Mouse (Mus musculus): Measurements from ENCODE around the gene Tnnc2.

Tnnc2 gene

GRCm38 (mm10) chr2:164773229-164773988 lies 6.4 kb downstream of the Tnnc2 start:
- DNase-seq (ENCODE audit: low read depth) = no peak

GRCm38 (mm10) chr2:164771123-164771522 lies 8.6 kb downstream of the Tnnc2 start:
- no peak for DNase-seq (ENCODE audit: low read depth)

DNA sequence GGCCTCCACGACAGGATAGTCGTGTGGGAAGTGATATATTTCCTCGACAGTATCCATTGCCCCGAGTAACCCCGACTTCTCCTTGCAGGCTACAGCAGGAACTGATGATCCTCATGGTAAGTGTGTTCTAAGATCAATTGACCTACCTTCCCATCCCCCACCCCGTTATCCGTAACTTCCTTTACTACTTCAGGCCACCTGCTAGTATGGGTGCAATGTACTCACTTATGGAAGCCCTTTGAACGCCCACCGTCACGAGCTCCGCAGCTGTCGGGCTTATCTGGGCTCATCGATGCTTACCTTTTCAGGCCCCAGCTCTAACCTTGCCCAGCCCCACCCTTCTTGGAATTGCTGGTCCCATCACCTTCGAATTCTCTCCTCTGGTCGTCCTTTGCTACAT lies 9.5 kb downstream of the Tnnc2 start:
- no peak for DNase-seq (ENCODE audit: low read depth)

DNA sequence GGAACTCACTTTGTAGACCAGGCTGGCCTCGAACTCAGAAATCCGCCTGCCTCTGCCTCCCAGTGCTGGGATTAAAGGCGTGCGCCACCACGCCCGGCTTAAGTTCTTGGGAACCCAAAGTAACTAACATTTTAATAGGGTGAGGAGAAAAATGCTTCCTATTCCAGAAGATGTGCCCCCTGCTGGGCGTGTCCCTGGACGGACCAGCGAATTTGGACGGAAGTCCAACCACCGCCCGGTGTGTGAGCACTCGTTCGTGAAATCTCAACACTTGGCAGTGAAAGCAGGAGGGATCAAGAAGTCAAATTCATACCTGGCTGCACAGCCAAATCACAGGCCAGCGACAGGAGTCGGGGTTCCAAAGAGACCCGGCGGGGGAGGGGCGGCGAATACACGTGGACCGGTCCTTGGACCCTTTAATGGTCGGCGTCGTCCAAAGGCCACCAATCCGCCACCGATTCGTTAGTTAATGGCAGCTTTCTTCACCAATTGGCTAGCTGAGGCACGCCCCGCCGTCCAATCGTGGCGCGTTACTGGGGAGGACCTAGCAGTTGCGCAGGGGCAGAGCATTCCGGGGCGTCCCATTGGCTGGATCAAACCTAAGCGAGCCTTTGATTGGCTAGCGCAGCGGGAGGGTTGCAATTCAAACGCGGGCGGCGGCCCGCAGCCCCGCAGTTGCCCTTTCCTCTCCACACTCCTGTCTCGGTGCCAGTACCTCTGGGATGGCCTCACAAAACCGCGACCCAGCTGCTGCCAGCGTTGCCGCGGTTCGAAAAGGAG lies 10.3 kb downstream of the Tnnc2 start, which contains the start of gene Ube2c:
Gene Ube2c, plus strand, starts transcription at position 641 of the 780 bp plus-strand sequence.
- DNase-seq (ENCODE audit: low read depth) = peak; percentile 98

DNA sequence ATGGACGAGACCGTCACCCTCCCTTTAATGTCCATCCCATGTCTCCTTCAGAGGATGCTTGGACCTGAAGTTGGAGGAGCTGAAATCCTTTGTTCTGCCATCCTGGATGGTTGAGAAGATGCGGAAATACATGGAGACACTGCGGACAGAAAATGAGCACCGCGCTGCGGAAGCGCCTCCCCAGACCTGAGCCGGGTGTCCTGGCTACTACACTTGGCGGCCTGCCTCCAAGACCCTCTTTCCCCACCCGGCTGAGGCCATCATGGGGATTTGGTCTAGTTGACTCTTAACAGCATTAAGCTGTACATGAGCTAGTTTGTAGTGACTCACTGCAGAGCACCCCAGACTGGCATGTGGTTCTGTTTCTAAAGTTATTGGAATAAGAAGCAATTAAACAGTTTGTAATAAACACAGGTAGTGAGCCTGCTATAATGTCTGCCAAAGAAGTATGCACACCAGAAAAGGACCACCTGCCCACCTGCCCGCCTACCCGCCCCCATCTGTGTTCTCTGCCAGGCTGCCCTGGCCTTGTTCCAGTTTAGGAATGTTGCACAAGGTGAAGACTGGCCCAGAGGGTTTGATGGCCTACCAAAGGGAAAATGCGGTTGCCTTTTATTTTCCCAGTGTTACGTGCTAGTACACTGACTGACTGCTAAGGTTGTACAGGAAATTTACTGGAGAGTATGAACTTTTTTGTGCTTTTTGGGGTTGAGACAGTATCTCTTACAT lies 11.8 kb downstream of the Tnnc2 start:
- DNase-seq (ENCODE audit: low read depth) = no peak

DNA sequence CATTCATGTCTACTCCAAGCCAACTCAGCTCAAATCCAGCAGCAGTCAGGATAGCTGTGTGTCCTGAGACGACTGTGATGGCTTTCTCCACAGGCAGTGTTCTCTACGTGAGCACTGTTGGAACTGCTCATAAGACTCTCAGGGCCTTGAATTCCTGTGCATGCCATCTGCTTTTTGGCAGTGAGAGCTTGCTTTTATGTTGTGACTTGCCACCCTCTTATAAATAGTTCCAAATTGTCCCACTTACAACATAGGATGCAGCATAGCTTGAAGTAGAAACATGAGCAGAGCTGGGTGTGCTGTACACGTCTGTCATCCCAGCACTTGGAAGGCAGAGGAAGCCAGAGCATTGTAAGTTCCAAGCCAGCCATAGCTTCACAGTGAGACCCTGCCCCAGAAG lies 13.9 kb downstream of the Tnnc2 start:
- DNase-seq (ENCODE audit: low read depth) = no peak

GRCm38 (mm10) chr2:164762593-164762992 lies 17.2 kb downstream of the Tnnc2 start:
- no peak for DNase-seq (ENCODE audit: low read depth)

GRCm38 (mm10) chr2:164761971-164762370 lies 17.8 kb downstream of the Tnnc2 start:
- DNase-seq (ENCODE audit: low read depth) = no peak

GRCm38 (mm10) chr2:164761502-164761901 lies 18.3 kb downstream of the Tnnc2 start:
- no peak for DNase-seq (ENCODE audit: low read depth)

DNA sequence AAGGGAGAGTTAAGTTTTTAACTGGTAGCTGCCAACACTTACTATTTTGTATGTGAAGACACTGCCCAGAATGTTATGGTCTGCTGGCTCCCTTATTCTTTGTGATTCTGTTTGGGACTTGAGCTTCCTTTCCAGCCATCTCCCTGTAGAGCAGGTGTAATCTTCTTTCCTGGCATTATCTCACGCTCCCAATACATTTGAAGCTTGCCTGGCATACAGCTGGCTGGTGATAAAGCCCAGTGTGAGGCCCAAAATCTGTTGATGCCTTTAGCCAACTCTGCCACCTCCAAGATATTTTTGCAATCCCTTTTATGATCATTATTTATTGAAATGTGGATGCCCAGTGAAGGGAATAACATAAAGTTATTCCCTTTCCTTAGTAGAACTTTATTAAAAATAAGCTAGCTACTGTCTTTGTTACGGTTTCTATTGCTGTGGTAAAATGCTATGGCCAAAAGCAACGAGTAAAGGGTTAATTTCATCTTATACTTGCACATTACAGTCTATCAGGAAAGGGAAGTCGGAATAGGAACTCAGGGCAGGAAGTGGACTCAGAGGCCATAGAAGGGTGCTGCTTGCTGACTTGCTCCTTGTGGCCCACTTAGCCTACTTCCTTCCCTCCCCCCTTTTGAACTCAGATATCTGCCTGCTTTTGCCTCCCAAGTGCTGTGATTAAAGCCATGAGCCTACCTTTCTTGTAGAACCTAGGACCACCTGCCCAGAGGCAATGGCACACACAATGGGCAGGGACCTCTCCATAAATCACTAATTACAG lies 19.5 kb downstream of the Tnnc2 start:
- DNase-seq (ENCODE audit: low read depth) = no peak

GRCm38 (mm10) chr2:164758692-164759091 lies 21.1 kb downstream of the Tnnc2 start:
- no peak for DNase-seq (ENCODE audit: low read depth)

DNA sequence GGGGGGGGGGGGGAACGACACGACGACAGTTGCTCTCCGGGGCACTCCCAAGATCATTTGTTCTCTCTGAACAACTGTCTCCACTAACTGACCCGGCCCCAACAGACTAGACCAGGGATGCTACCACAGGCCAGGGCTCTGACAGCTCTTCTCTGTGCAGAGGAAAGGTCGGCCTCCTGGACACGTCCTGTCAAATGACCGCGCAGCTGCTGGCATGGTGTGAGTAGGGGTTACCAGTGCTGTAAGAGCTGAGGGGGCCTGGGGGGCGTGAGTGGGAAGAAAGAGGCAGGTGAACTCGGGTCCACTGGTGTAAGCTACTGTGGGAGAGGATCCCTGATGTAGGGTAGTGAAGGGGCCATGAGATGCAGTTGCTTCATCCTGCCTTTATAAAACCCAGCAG lies 21.9 kb downstream of the Tnnc2 start:
- DNase-seq (ENCODE audit: low read depth) = no peak

- DNase-seq (ENCODE audit: low read depth) = no peak
These were observed 25.0 kb downstream of the Tnnc2 start for GRCm38 (mm10) chr2:164754800-164755199.

GRCm38 (mm10) chr2:164754105-164754504 lies 25.7 kb downstream of the Tnnc2 start:
- no peak for DNase-seq (ENCODE audit: low read depth)

GRCm38 (mm10) chr2:164752454-164752853 lies 27.3 kb downstream of the Tnnc2 start:
- no peak for DNase-seq (ENCODE audit: low read depth)

DNA sequence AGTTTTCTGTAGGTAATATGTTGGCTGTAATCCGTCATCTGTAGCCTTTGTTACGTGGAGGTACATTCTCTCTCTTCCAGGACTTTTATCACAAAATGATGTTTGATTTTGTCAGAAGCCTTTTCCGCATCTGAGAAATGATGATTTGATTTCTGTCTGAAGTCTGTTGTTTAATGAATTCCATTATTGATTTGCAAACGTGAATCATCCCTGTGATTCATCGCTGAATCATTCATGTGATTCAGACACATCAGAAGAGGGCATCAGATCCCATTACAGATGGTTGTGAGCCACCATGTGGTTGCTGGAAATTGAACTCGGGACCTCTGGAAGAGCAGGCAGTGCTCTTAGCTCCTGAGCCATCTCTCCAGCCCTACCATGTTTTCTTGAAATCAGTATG lies 30.8 kb downstream of the Tnnc2 start:
- no peak for DNase-seq (ENCODE audit: low read depth)

- no peak for DNase-seq (ENCODE audit: low read depth)
These were observed 31.6 kb downstream of the Tnnc2 start for GRCm38 (mm10) chr2:164748191-164748590.

DNA sequence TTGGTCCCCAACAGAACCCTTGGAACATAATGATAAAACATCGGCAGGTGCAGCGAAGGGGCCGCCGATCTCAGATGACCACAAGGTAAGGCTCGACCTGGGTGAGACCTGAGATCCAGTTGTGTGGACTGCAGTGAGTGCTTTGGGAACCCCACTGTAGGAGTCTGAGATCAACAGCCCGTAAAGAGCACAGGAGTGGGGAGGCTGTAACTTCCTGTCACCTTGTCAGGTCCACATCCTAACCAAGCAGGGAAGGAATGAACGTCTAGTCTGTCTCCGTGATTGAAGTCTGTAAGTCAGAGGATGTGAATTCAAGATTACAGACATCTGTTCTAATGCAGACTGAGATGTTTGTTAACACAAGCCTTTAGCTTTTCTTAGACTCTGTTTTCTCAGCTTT lies 33.1 kb downstream of the Tnnc2 start:
- DNase-seq (ENCODE audit: low read depth) = no peak

DNA sequence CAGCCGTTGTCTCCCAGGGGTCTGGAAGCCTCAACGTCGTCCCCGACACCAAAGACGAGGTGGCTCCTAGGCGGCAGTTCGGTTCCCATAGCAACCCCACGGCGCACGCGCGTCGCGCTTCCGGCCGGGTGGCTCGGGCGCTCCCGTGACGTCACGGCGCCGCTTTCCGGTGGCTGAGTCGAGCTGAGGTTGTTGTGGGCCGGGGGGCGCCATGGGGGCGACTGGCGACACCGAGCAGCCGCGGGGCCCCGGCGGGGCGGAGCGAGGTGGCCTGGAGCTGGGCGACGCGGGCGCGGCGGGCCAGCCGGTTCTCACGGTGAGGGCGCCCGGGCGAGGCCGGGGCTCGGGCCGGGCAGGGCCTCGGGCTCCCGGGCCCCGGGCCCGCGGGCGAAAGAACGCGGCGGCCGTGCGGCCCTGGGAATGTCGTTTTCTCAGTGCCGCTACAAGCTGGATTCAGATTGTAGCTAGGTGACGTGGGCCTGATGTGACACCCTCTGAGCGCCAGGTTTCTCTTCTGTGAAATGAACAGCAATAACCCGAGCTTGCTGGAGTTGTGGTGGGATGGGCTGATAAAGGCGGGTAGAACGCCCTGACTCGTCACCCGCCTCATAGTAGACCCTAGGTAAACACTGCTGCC lies 33.8 kb downstream of the Tnnc2 start, which contains the start of the genes Wfdc3 and Dnttip1:
Gene Wfdc3, minus strand, starts transcription at position 89 of the 637 bp plus-strand sequence.
Gene Dnttip1, plus strand, starts transcription at position 141 of the 637 bp plus-strand sequence.
- peak; percentile 84 for DNase-seq (ENCODE audit: low read depth)

DNA sequence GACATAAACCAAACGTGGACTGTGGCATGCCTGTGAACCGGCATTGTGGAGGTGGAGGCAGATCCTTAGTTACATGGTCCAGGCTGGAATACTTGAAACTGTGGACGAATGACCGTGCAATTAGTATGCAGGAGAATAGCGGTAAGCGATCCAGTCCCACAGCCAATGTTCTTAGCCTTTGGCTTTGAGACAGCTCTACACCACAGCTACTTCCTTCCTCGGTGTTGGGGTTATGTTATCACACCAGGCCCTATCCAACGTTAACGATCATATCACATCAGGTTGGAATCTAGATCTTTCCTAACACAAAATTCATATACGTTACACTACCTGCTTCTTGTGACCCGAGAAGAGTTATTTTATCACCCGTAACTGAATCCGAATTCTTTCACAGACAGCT lies 34.8 kb downstream of the Tnnc2 start:
- no peak for DNase-seq (ENCODE audit: low read depth)

- no peak for DNase-seq (ENCODE audit: low read depth)
These were observed 39.9 kb downstream of the Tnnc2 start for GRCm38 (mm10) chr2:164739876-164740275.
